Mouse (Mus musculus) monocyte, adult 5-6 weeks (primary cell): ENCODE data around the gene Fam214b. TPM values are rescaled to one million over a fixed set of nuclear protein-coding genes. Genes with fewer than 3 reads are reported as not detected.

Experiments used
- ATAC-seq: fragments of 153-309, 156-312 bp; replicated peaks from 2 replicates; pipeline ENCODE4 v1.8.0; 2017; ENCODE audit warnings: mild to moderate bottlenecking; ENCODE audit not compliant: low TSS enrichment, insufficient number of reproducible peaks, severe bottlenecking, poor library complexity, low FRiP score
- total RNA-seq: library from RNA; stranded (forward); fragments of 200-1000, 200-491, 200-594 nt; gene quantifications from 3 replicates; pipeline ENCODE4 v1.2.3, GENCODE M21; 2017

The Fam214b gene
- total RNA-seq: 35.6 to 52.9 TPM (median 38.9 TPM) in 3 replicates

DNA sequence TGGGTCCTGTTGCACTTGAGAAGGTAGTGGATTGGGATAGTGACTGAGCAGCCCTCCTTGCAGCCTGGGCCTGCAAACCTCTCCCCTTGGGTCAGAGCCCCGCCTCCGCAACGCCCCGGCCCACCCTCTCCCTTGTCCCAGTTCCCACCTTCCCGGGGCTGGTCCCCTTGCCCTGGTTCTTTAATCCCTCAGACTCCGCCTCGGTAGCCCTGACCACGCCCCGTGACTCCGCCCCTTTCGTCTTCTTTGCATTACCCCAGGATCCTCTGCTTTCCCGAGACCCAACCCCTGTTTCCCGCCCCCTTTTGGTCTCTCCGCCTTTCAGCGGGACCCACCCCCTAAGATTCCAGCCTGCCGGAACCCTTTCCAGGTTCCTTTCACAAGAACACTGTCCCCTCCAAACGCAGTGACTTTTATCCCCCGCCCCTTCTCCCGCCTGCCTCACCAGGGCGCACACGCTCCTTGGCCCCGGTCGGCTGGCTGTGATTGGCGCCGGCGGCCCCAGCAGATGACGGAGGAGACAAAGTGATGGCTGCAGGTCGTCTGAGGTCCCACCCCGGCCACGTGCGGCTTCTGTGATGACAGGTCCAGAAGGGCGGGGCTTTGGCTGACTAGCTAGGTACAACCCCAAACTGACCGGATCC lies at the start of gene Fam214b:
TSS of gene Fam214b (minus strand) at position 562 of the 644 bp plus-strand sequence.
- peak; percentile 75 for ATAC-seq

DNA sequence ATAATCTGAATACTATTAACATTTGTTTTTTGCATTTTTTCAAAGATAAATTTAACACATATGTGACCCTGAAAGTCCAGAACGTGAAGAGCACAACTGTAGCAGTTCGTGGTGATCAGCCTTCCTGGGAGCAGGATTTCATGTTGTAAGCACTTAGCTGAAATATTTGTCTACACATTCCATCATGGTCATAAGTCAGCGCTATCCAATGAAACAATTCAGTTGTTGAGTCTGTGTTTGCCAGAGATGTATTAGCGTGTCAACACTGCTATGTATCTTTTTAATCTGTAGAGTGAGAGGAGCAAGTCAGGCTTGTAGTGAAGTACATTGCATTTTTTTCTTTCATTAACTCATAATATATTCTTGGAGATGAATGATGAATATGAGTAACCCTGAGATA lies 45.2 kb upstream of the Fam214b start:
- no peak for ATAC-seq

DNA sequence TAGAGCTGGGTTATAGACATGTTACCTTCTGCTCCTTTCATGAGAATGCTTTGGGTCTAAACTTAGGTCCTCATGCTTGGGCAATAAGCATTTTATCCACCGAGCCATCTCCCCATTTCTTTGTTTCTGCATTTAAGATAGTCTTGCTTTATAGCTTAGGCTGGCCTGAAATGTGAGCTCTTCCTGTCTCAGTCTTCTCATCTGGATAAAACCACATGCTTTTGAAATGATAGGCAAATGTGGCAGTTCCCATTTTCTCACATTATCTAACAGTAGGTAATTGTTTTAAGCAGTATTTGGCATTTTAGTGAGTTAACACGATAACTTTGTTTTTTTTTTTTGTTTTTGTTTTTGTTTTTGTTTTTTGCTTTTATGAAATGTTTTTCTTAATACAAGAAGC lies 43.9 kb upstream of the Fam214b start:
- no peak for ATAC-seq

DNA sequence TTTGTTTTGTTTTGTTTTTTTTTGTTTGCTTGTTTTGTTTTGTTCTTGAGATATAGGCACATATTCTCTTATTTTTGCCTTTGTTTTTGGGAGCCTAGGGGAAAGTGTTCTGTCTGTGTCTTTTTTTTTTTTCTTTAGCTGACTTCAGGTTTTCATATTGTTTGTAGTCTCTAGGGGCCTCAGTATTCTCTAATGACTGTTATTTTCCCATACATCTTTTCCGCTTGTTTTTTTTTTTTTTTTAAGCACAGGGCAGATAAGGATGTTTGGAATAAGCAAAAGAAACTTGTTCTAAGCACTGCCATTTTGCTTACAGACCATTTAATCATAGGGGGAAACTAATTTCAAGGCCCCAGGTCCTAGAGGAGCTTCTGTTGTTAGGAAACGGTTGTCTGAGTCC lies 36.4 kb upstream of the Fam214b start:
- ATAC-seq: no peak

DNA sequence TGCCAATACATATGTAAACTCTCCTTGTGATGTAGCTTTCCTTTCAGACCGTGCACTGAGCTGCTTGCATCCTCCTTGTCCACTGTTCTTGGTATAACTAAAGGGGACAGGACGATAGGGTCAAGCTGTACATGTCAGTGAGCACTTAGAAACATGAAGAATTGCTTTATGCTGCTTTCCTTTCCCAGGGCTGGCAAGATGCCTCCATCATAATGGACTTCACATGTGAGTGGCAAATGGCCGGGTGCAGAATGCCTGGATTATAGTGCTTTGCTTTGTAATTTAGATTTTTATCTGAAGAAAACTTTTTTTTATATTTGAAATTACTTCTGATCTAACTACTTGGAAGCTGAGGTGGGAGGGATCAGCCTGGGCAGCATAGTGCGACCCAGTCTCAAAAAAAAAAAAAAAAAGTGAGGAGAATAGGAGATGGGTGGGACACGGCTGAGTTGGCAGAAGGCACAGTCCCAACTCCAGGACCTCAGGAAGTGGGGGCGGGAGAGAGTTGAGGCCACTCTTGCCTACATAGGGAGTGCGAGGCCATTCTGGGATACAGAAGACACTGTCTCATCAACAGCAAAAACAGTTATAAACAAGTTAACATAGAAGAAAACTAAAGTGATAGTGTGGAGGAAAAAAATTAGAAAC lies 32.2 kb upstream of the Fam214b start:
- no peak for ATAC-seq

DNA sequence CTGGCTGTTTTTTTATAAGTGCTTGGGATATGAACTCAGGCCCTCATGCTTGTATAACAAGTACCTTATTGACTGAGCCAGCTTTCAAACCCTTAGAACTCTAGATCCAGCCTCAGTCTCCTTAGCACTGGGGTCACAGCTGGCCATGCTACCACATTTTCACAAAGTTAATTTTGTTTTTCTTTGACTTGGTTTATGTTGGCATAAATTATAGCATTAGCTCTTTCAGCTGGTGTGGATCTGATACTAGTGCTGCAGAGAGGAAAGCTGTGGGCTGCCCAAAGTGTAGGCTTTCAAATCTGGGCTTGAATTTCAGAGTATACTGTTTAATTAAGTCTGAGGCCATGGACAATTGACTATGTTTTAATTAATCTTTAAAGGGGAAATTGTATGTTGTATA lies 28.9 kb upstream of the Fam214b start:
- no peak for ATAC-seq

DNA sequence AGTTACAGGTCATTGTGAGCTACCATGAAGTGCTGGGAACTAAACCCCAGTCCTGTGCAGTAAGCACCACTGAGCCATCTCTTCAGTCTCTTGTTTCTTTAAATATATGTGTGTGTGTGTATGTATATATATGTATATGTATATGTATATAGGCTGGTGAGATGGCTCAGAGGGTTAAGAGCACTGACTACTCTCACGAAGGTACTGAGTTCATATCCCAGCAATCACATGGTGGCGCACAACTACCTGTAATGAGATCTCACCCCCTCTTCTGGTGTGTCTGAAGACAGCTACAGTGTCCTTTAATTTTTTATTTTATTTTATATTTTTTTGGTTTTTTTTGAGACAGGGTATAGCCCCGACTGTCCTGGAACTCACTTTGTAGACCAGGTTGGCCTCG lies 19.5 kb upstream of the Fam214b start:
- no peak for ATAC-seq

DNA sequence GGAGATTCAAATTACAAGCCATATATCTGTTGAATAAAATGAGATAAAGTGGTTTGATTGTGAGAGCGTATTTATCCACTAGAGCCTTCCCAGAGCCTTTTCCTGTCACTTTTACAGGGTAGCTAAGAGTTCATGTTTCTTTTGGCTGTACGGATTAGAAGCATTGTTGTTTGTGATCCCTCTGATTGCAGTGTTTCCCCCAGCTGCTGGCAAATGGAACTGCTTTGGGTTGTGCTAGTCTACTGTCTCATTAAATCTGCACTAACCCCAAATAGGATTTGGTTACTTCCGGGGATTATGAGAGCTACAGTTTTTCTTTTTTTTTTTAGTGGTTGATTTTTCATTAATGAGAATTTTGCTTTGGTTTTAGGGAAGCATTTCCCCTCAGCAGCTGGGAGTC lies 14.3 kb upstream of the Fam214b start:
- no peak for ATAC-seq

DNA sequence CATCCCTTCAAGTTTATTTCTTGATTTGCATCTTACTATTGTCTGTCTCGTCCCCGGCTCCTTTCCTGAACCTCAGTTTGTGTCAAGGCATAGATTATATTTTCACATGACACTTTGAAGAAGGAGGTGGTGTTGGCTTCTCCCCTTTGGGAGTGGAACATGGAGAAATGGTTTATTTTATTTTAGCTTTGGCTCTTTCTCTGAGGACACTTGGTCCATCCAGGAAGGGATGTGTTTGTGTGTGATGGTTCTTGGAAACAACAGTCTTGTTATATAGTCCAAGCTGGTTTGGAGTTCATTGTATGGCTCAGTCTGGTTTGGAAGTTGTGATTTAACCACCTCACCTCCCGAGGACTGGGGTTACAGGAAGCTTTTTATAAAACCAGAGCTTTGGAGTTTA lies 13.7 kb upstream of the Fam214b start:
- no peak for ATAC-seq

DNA sequence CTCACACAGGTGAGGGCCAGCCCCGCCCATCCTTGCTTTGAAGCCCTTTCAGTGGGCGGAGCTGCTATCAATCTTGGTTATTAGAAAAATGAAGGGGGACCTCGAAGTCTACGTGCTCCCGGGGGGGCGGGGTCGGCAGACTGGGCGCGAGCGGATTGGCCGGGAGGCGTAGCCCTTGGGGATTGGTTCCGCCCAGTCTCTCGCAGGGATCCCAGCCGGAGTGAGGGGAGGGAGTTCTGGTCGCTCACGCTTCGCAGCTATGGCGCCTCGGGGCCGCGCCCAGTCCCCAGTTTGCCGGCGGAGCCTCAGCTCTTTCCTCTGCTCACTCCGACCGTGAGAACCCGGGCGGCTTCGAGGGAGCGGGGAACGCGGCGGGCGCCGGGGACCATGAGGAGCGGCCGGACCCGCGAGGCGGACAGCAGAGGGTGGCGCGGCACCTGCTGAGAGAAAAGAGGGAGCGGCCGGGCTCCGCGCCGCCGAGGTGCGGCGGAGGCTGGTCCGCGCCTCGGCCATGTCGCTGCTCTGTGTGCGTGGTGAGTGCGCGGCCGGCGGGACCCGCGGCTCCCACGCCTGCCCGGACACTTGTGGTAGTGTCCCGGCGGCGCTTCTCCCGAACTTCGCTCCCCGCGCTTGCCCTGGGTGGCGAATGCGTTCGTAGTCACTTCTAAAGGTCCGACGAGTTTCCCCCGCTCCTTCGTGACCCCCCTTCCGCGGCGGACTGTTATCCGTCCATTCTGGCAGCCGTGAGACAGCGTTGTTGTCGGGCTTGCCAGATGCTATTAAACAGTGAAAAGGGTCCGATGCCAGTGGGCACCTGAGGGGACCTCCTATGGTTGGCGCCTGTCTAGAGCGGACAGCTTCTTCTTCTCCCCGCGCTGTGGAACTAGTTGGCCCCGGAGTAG lies 13.0 kb upstream of the Fam214b start, which contains the start of gene Unc13b:
TSS of gene Unc13b (plus strand) at position 201 of the 902 bp plus-strand sequence.
- peak; percentile 77 for ATAC-seq

DNA sequence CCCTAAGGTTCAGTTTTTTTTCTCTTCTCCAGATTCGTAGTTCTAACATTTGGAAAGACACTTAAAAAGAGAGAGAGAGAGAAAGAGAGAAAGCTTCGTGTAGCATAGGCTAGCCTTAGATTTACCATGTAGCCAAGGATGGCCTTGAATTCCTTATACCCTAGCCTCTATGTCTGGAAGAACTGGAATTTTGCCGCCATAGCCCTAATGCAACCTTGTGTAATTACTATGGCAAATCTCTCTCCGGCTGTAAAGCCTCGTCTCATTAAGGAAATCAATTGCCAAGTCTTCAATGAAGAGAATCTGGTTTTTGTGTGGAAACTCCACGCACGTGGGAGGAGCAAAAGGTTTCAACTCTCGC lies 12.4 kb upstream of the Fam214b start:
- no peak for ATAC-seq

DNA sequence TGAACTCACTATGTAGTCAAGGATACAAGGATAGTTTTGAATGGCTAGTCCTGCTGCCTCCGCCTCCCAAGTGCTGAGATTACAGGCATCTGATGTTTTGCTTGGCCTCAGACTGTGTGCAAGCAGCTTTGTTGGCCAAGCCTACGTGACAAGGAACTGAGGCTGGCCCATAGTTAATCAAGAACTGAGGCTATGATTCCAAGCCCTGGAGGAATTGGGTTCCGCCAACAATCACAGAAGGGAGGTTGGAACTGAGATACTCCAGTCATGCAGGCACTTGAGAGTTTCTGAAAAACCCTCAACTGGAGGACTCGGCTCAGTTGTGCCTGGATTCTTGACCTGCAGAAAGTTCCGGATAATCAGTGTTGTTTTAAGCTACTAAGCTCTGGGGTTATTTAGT lies 11.6 kb upstream of the Fam214b start:
- no peak for ATAC-seq

DNA sequence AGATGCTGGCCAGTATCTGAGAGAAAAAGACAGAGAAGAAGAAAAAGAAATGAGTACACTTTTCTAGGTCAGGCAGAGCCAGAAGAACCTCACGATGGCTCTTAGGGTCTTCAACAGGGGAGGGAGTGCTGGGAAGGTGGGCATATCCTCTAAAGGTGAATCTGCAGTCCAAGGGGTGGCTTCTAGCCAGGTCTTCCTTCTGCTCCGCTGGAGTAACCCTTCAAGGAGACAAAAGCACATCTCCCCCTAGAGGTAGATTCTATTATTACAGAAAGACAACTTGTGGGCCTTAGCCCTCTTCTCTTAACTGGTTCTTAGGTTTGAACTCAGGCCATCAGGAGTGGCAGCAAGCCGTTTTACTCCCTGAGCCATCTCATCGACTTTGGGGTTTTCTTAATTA lies 6.6 kb upstream of the Fam214b start:
- ATAC-seq: peak; percentile 71; the same call in 1 of the 2 replicates

DNA sequence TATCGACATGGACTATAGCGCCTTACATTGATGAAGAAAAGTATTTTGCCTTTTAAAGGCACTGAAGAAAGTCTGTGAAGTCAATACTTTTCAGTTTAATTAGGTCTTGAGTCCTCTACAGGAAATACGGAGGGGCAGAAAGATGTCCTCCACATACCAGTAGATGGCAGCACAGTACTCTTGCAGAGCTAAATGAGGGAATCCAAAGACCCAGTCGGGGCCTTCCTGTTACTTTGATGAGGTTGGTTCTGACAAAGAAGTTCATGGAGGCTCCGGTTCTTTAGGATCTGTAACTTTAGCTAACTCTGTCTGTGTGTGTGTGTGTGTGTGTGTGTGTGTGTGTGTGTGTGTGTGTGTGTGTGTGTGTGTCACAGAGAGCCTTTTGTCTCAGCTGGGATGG lies 1.2 kb upstream of the Fam214b start:
- 0 out of 2 replicates have a peak, but pooled peaks have one; percentile 19 for ATAC-seq

DNA sequence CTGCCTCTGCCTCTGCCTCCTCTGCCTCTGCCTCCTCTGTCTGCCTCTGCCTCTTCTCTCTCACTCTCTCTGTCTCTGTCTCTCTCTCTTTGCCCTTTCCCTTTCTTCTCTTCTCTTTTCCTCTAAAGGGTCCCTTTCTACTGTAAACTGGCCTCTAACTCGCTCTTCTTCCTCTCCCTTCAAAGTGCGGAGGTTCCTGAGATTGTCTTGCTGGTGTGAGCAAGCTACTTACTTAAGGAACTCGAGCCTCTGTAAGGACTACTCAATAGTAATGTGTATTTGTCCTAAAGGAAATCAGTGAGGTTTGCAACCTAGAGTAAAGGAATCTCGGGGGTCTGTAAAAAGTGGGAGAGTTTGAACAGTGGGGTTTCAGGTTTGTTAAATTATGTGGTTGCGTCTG lies 587 bp upstream of the Fam214b start:
- ATAC-seq: no peak

DNA sequence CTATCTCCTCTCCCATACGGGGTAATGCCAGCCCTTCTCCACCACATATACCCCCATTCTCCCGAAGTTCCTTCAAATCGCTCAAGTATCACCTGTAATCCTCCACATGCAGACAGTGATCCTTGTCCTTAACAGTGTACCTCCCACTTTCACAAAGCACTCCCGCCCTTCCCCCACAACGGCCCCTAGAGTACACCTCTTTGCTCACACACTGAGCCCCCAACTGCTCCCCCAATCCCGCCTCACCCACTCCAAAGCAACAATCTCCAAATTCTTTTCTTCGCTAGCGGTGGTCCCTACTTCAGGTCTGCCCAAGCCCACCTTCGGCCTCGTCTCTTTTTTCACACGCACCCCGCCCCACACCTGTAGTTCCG lies 748 bp downstream of the Fam214b start:
- ATAC-seq: no peak; the same call in 1 of the 2 replicates

DNA sequence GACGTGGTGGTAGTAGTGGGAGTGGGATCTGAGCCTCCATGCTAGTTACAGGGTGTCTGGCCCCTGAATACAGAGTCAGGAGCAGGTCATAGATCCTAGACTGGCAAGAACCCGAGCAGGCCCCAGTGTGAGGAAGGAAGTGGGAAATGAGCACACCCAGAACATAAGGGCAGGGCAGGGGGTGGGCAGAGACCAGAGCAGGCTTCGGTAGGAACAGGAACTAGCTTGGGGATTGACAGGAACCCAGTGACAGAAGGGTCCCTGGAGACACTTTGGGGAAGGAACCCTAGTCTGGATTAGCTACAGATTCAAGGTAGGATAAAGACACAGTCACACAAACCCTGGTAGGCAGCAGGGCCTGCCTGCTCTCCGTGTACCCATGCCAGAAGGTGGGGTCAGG lies 1.3 kb downstream of the Fam214b start:
- peak; percentile 44 for ATAC-seq

DNA sequence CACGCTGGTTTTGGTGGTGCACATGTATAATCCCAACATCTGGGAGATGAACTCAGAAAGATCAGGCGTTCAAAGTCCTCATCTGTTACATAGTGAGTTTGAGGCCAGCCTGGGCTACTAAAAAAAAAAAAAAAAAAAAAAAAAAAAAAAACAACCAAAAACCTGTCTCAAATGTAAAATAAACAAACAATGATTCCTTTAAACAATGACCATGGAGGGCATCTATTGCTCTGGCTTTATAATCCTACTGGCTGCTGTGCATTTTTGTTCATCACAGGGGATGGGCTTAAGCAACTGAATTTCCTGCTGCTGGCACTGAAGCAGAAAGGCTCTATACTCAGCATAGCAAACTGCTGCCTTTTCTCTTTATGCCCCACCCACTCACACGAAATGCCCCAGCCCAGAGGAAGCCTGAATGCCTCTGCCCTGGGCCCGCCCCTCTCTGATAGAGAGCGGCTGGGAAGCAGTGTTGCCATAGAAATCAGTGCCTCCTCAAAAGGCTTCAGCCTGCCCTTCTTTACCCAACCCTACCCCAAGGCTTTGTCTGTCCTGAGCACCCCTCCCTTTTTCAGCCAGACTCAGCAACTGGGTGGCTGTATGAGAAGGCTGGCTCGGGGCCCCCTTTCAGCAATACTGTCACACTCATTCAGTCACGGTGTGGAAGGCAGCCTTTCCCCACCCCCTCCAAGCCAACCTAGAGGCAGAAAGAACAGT lies 2.2 kb downstream of the Fam214b start:
- ATAC-seq: peak; percentile 34
